Mouse (Mus musculus) liver, adult 2 months (tissue): ENCODE data around the gene Mpp6. TPM values are rescaled to one million over a fixed set of nuclear protein-coding genes. Genes with fewer than 3 reads are reported as not detected.

Experiments used
- DNase-seq: peaks from one replicate; pipeline ENCODE4 v3.0.0-alpha.2; 2011; ENCODE audit warnings: low read depth, low spot score; ENCODE audit errors: extremely low read depth
- H3K27ac ChIP-seq: fragments of 200-500 bp; replicated peaks from 2 replicates; pipeline ENCODE4 v1.5.1; 2012; ENCODE audit warnings: low read depth, mild to moderate bottlenecking, control low read depth, inconsistent platforms, low read length; ENCODE audit not compliant: insufficient read depth
- H3K27me3 ChIP-seq: fragments of 200-500 bp; 2 replicates; pipeline ENCODE4 v1.6.1; 2012; ENCODE audit warnings: mild to moderate bottlenecking, moderate library complexity, low read length, inconsistent platforms; ENCODE audit not compliant: control insufficient read depth, insufficient read depth
- H3K36me3 ChIP-seq: fragments of 200-500 bp; 2 replicates; pipeline ENCODE4 v1.6.1; 2012; ENCODE audit warnings: low read length, inconsistent platforms; ENCODE audit not compliant: control insufficient read depth, insufficient read depth
- H3K4me1 ChIP-seq: fragments of 200-500 bp; 2 replicates; pipeline ENCODE4 v1.6.1; 2011; ENCODE audit warnings: low read length; ENCODE audit not compliant: control insufficient read depth, insufficient read depth
- H3K4me3 ChIP-seq: fragments of 200-500 bp; 2 replicates; pipeline ENCODE4 v1.5.1; 2011; ENCODE audit warnings: low read depth, mild to moderate bottlenecking, control low read depth, low read length, moderate library complexity; ENCODE audit not compliant: insufficient read depth
- H3K79me2 ChIP-seq: fragments of 200-500 bp; 2 replicates; pipeline ENCODE4 v1.6.1; 2012; ENCODE audit warnings: inconsistent platforms, mild to moderate bottlenecking, low read length, moderate library complexity; ENCODE audit not compliant: control insufficient read depth, insufficient read depth
- H3K9ac ChIP-seq: fragments of 200-500 bp; 2 replicates; pipeline ENCODE4 v1.6.1; 2012; ENCODE audit warnings: low read depth, mild to moderate bottlenecking, control low read depth, inconsistent platforms, low read length
- CTCF ChIP-seq: fragments of 200-500 bp; IDR thresholded peaks from 2 replicates; pipeline ENCODE4 v1.5.1; 2011; ENCODE audit warnings: low read depth, low read length, control low read depth
- POLR2A ChIP-seq: fragments of 200-500 bp; IDR thresholded peaks from 2 replicates; pipeline ENCODE4 v1.6.1; 2011; ENCODE audit warnings: low read length, control low read depth; ENCODE audit not compliant: insufficient read depth; ENCODE audit errors: extremely low read depth
- WGBS: fragments of 180-500 bp; shearing (Covaris S2); methylation state at CpG from one replicate; pipeline ENCODE4 v1.1.7; 2018; 5-methylcytosine and 5-hydroxymethylcytosine counted together
- polyA plus RNA-seq: library from polyadenylated mRNA; depleted of rRNA; stranded (reverse); fragments of >200 nt; gene quantifications from 2 replicates; pipeline ENCODE4 v1.2.3, GENCODE M21; 2012
- total RNA-seq: library from RNA; depleted of rRNA; stranded (reverse); fragments of >200 nt; gene quantifications from 2 replicates; pipeline ENCODE4 v1.2.3, GENCODE M21; 2014

The Mpp6 gene
- total and polyA plus RNA-seq, 2 experiments: 17.9 to 68.2 TPM

DNA sequence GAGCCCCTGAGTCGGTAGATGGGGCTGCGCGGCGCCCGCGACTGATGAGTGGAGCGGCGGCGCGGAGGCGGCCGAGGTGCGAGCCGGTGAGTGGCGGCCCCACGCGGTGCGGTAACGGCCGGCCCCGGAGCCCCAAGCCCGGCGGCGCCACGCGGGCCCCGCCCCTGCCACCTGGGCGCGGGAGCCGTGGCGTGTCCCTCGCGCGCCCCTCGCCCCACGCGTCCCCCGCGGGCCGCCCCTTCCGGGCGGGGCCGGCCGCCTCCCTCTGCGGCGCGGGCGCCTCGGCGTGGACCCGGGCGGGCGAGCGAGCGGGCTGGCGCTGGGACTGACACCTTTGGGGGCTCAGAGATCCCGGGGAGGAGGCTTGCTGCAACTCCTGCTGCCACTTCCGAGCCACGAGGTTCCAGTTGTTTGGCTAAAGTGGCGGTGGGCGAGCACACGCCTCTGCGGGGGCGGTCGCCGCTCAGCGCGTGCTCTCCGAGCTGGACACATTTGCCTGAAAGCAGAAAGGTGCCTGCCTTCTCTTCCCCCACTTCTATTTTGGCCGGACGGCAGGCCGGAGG is 419 bp downstream of the Mpp6 start:
- TF ChIP-seq POLR2A (0 out of 2 replicates have a peak, but pooled peaks have one; percentile 9), CTCF (no peak)
- H3K27ac ChIP-seq: peak overlapping the region; percentile 71
- WGBS: under 1% methylated on average over 72 of the region's 72 CpGs
- peak; percentile 56 for DNase-seq
- H3K79me2 ChIP-seq: peaks cover 7% of the 10 kb centered on the region; the same call in 1 of the 2 replicates
- H3K36me3 ChIP-seq: no peaks in the 10 kb centered on the region
- H3K4me3 ChIP-seq: peak overlapping the region; percentile 90
- peak overlapping the region; percentile 87 for H3K9ac ChIP-seq
- H3K4me1 ChIP-seq: peaks cover 3% of the 10 kb centered on the region
- H3K27me3 ChIP-seq: no peaks in the 10 kb centered on the region

DNA sequence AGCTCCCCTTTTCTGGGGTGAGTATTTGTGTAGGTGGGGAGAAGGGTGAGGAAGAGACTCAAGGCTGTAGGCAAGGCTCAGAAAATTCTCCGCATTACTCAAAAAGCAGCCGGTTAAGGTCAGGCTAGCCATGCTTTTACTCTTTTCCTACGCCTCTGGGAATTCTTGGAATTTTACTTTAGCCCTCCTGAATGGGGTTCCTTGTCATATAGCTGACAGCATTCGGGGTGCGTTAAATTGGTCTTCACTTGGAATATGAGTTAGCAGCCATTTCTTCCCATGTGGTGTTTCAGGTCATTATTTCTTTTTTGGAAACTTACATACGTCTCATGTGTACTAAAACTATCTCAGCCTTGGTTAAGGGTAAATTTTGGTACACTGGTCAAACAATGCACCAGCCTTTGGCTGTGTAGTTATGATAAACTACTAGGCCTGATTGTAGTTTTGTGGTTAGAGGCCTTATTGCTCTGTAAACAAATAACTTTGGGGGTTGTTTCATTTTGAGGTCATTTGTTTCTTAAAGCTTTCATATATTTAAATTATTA is 1.1 kb downstream of the Mpp6 start:
- Histone ChIP-seq H3K27ac (peak overlapping the region; percentile 71), H3K9ac (peak overlapping the region; percentile 87), H3K4me1 (peaks cover 3% of the 10 kb centered on the region), H3K27me3 (no peaks in the 10 kb centered on the region), H3K79me2 (peaks cover 7% of the 10 kb centered on the region; the same call in 1 of the 2 replicates), H3K4me3 (peak overlapping the region; percentile 90), H3K36me3 (no peaks in the 10 kb centered on the region)
- WGBS: 13% methylated on average over 6 of the region's 6 CpGs
- peak; percentile 48 for DNase-seq
- TF ChIP-seq CTCF (no peak), POLR2A (no peak)

DNA sequence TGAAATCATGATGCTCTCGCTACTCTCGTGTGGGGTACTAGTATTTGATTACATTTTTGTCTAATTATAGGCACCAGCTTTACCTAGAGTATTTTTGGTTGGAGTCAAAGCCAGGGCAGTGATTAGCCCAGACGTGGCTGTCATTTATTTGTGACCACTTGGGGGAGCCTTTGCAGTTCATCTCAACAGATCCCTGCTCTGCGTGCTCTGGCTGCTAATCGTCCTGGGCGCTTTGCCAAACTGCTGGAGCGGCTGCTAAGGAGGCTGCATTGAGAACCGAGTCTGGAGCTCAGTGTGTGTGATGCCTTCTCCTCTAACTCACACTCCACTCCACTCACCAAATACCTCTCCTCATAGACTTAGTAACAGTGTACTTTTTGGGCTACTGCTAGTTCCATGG is 2.7 kb downstream of the Mpp6 start:
- DNase-seq: peak; percentile 85
- TF ChIP-seq CTCF (peak; percentile 81), POLR2A (no peak)
- H3K79me2 ChIP-seq: peaks cover 15% of the 10 kb centered on the region; the same call in 1 of the 2 replicates
- no peaks in the 10 kb centered on the region for H3K36me3 ChIP-seq
- H3K4me3 ChIP-seq: no peak overlapping the region
- no peak overlapping the region for H3K27ac ChIP-seq
- H3K9ac ChIP-seq: no peak overlapping the region
- 2% methylated on average over 8 of the region's 8 CpGs for WGBS
- peaks cover 3% of the 10 kb centered on the region for H3K4me1 ChIP-seq
- no peaks in the 10 kb centered on the region for H3K27me3 ChIP-seq

DNA sequence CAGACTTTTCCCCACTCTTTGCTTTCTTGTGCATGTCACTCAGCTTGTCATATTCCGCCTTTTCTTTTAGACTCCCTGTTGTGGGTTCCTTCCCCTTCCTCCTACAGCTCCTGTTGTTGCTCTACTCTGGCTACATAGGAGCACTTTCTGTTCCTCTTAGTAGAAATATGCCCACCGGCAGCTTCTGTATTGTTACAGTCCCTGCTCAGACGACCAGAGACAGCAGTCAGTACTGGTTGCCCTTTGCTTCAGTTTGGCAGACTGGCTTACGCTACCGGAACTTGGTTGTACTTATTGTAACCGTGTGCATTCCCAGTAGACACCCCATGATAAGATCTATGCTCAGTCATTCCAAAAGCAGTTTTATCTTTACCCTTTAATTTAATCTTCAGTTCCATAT is 4.2 kb downstream of the Mpp6 start:
- Histone ChIP-seq H3K36me3 (no peaks in the 10 kb centered on the region), H3K9ac (no peak overlapping the region), H3K27me3 (no peaks in the 10 kb centered on the region), H3K79me2 (peaks cover 16% of the 10 kb centered on the region; the same call in 1 of the 2 replicates), H3K4me1 (peaks cover 1% of the 10 kb centered on the region), H3K4me3 (no peak overlapping the region), H3K27ac (no peak overlapping the region)
- peak; percentile 34 for DNase-seq
- WGBS: 56% methylated on average over 6 of the region's 6 CpGs
- TF ChIP-seq CTCF: no peak
- TF ChIP-seq POLR2A: no peak

DNA sequence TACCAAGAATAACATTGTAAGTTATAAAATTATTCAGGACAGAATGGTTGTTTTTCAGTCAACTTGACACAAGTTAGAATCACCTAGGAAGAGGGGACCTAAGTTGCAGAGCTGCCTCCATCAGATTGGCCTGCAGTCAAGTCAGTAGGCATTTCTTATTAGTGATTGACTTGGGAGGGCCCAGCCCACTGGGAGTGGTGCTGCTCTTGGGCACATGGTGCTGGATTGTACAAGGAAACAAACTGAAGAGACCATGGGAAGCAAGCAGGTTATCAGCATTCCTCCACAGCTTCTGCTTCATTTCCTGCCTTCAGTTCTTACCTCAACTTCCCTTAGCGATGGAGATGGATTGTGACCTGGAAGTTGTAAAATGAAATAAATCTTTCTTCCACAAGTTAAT is 10.9 kb downstream of the Mpp6 start:
- Histone ChIP-seq H3K9ac (no peak overlapping the region), H3K36me3 (peaks cover 3% of the 10 kb centered on the region; the same call in 1 of the 2 replicates), H3K79me2 (peaks cover 17% of the 10 kb centered on the region; the same call in 1 of the 2 replicates), H3K4me1 (no peaks in the 10 kb centered on the region; the same call in none of the 2 replicates), H3K27ac (no peak overlapping the region), H3K27me3 (no peaks in the 10 kb centered on the region), H3K4me3 (no peak overlapping the region)
- TF ChIP-seq CTCF: no peak
- WGBS: 83% methylated on average over 1 of the region's 1 CpGs
- DNase-seq: no peak

DNA sequence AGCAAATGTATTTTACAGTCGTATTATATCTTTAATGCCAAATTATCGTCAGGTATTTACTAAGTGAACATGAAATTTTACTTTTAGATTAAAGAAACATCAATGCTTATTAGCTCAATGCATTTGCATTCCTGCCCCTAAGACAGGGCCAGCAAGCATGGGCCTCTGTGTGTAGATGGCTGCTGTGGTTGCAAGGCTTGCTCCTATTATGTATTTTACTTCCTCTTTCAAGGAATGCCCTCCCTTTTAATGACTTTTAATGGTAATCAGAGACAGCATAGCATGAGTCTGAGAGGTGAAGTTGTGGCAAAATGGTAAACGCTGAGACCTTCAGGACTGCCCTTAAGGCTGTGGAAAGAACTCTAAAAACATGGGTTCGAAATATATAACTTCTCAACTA is 12.8 kb downstream of the Mpp6 start:
- Histone ChIP-seq H3K4me3 (no peak overlapping the region), H3K27ac (no peak overlapping the region), H3K36me3 (peaks cover 3% of the 10 kb centered on the region; the same call in 1 of the 2 replicates), H3K79me2 (peaks cover 10% of the 10 kb centered on the region; the same call in 1 of the 2 replicates), H3K27me3 (no peaks in the 10 kb centered on the region), H3K4me1 (no peaks in the 10 kb centered on the region; the same call in 1 of the 2 replicates), H3K9ac (no peak overlapping the region)
- no peak for TF ChIP-seq CTCF
- TF ChIP-seq POLR2A: no peak
- WGBS: 98% methylated on average over 4 of the region's 4 CpGs
- no peak for DNase-seq
